ENCODE assay signal across 8 mouse cellular contexts in the genomic region with DNA sequence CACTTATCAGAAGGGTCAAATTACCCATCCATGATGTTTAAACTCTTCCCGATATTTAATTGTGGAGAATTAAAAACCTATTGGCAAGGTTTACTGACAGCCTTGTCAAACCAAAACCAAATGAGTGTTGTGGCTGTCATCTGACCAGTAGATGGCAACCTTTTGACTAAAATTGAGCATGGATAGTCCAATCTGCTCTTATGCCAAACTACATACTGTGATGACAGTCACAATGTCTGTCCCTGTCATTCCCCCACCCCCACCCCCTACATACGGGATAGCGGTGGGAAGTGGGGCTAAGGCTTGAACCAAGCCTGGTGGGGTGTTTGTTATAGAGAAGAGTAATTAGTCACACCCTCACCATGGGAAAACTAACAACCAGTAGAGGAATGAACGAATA. TPM values are rescaled to one million over a fixed set of nuclear protein-coding genes. Genes with fewer than 3 reads are reported as not detected.
DNase-seq lines count a peak whose midpoint lies in the region; ATAC-seq and TF ChIP-seq lines count a peak whose summit lies in the region.
"Had no signal": no experiment of that assay in that cellular context is flagged by ENCODE, and none has a peak within 500 bp of the region (broad histone marks: within the 10 kb centered on the region; RNA-seq: fewer than 3 reads in every experiment).

No protein-coding gene starts in this region.

- DNase-seq in kidney, postnatal 0 days (ENCODE audit: low spot score) = peak; percentile 73
- DNase-seq in kidney, postnatal 10 days = no peak
- peak; percentile 41 for DNase-seq in ES-CJ7 (ENCODE audit: low read depth, low spot score)
- peak; percentile 46 for DNase-seq in brain, adult 2 months (ENCODE audit: low read depth, low spot score)
- DNase-seq in lung, postnatal 10 days = peak; percentile 45
- no peak for DNase-seq in gastrocnemius, postnatal 25 days
- DNase-seq in ovary, postnatal 36 days (ENCODE audit: low spot score) = no peak

- H3K27me3 ChIP-seq in kidney, postnatal 0 days (ENCODE audit: insufficient read depth, low read length) = no peaks in the 10 kb centered on the region

- no peak for ATAC-seq in kidney, postnatal 0 days (replicated peaks; ENCODE audit: low FRiP score, low read depth)

- TF ChIP-seq CTCF in kidney, postnatal 0 days (IDR thresholded peaks at IDR 0.05; ENCODE audit: low read depth) = peak; percentile 75

- H3K4me2 ChIP-seq in kidney, postnatal 0 days (ENCODE audit: low read length) = no peak overlapping the region

- no peaks in the 10 kb centered on the region for H3K9me3 ChIP-seq in kidney, postnatal 0 days (replicated peaks; ENCODE audit: low read length)

- no peak overlapping the region for H3K9ac ChIP-seq in kidney, postnatal 0 days (ENCODE audit: low read depth, low read length)

- H3K36me3 ChIP-seq in kidney, postnatal 0 days (ENCODE audit: insufficient read depth, low read length) = 0 out of 2 replicates have a peak, but pooled peaks cover 3% of the 10 kb centered on the region

- H3K4me3 ChIP-seq in kidney, postnatal 0 days (replicated peaks; ENCODE audit: low read depth, low read length) = no peak overlapping the region

- no peak overlapping the region for H3K27ac ChIP-seq in kidney, postnatal 0 days
- H3K27ac ChIP-seq: macrophage had no signal

- 51% methylated on average over 4 of the region's 4 CpGs for WGBS in kidney, postnatal 0 days

- no peaks in the 10 kb centered on the region for H3K4me1 ChIP-seq in kidney, postnatal 0 days (replicated peaks; ENCODE audit: insufficient read depth, low read length)

RNA-seq across cellular contexts. Expression of a gene that starts 34.6 kb away (rescaled TPM):
- polyA plus RNA-seq in kidney, postnatal 0 days (2015; fragmentation: Nextera tagmentation; extraction: Ambion mirVana) = 2.9 and 3.1 TPM in 2 replicates
- total RNA-seq in gastrocnemius, postnatal 25 days (2021) = 1 to 10 TPM; 3.7 to 5.4 TPM
- polyA plus RNA-seq: macrophage had no signal

Comparison
In these comparisons a context has a peak if more than half of its experiments do, and no peak if none do; other contexts are left out.
1. DNase-seq: peak in kidney, postnatal 0 days (single experiment), ES-CJ7 (single experiment), brain, adult 2 months (single experiment) and lung, postnatal 10 days (single experiment); none in kidney, postnatal 10 days (single experiment), gastrocnemius, postnatal 25 days (single experiment) and ovary, postnatal 36 days (single experiment).